Comparison of ENCODE assay signal across 22 mouse cellular contexts in genomic region chr3:51671071-51671469, GRCm38 (mm10). TPM values are rescaled to one million over a fixed set of nuclear protein-coding genes. Genes with fewer than 3 reads are reported as not detected.
DNase-seq lines count a peak whose midpoint lies in the region; ATAC-seq and TF ChIP-seq lines count a peak whose summit lies in the region.
"Had no signal": no experiment of that assay in that cellular context is flagged by ENCODE, and none has a peak within 500 bp of the region (broad histone marks: within the 10 kb centered on the region; RNA-seq: fewer than 3 reads in every experiment).

No protein-coding gene starts in this region.

- peaks cover 34 to 80% of the 10 kb centered on the region in 2 experiments for H3K4me1 ChIP-seq in CH12.LX (ENCODE audit: control insufficient read depth in 1 of 2, insufficient read depth in 2 of 2)
- H3K4me1 ChIP-seq in intestine, postnatal 0 days (replicated peaks; ENCODE audit: control insufficient read depth, insufficient read depth, low read length): peaks cover 9% of the 10 kb centered on the region
- H3K4me1 ChIP-seq in liver, embryonic 15.5 days (replicated peaks): peaks cover 58% of the 10 kb centered on the region
- no peaks in the 10 kb centered on the region for H3K4me1 ChIP-seq in hindbrain, embryonic 11.5 days (replicated peaks; ENCODE audit: control insufficient read depth, insufficient read depth, low read length)
- H3K4me1 ChIP-seq: hindbrain, embryonic 15.5 days had no signal

- ATAC-seq in erythroblast, adult 5-6 weeks (replicated peaks; ENCODE audit: low FRiP score, poor library complexity, severe bottlenecking): peak; percentile 42
- ATAC-seq in intestine, postnatal 0 days: peak; percentile 87
- ATAC-seq in liver, embryonic 15.5 days (ENCODE audit: insufficient read depth): peak; percentile 27; the same call in 1 of the 2 replicates
- ATAC-seq in hindbrain, embryonic 11.5 days (ENCODE audit: low FRiP score): no peak
- no peak for ATAC-seq in CD4-positive, CD25-positive, alpha-beta regulatory T cell, adult 4 months
- ATAC-seq: forebrain, embryonic 14.5 days had no signal

- TF ChIP-seq CTCF in CH12.LX (conservative IDR thresholded peaks at IDR 0.05 in 1 of 2, IDR thresholded peaks at IDR 0.05 in 1 of 2; ENCODE audit: low read depth in 2 of 2, low read length in 2 of 2): no peak
- TF ChIP-seq CTCF in intestine, postnatal 0 days (IDR thresholded peaks at IDR 0.05; ENCODE audit: low read depth): no peak

- no peaks in the 10 kb centered on the region for H3K27me3 ChIP-seq in CH12.LX (replicated peaks)
- H3K27me3 ChIP-seq in intestine, postnatal 0 days (replicated peaks; ENCODE audit: control insufficient read depth, insufficient read depth, low read length): no peaks in the 10 kb centered on the region
- peaks cover 8% of the 10 kb centered on the region; the same call in 1 of the 2 replicates for H3K27me3 ChIP-seq in liver, embryonic 15.5 days
- H3K27me3 ChIP-seq in hindbrain, embryonic 11.5 days (ENCODE audit: control insufficient read depth, insufficient read depth, low read length): no peaks in the 10 kb centered on the region
- H3K27me3 ChIP-seq: embryonic facial prominence, embryonic 12.5 days; heart, embryonic 15.5 days; hindbrain, embryonic 15.5 days had no signal

- peak overlapping the region; percentile 60; the same call in 1 of the 2 replicates for H3K4me2 ChIP-seq in CH12.LX (ENCODE audit: insufficient read depth, low read depth, poor library complexity, severe bottlenecking)
- H3K4me2 ChIP-seq in intestine, postnatal 0 days (replicated peaks; ENCODE audit: low read depth): no peak overlapping the region
- peak overlapping the region; percentile 54 for H3K4me2 ChIP-seq in liver, embryonic 15.5 days
- H3K4me2 ChIP-seq in hindbrain, embryonic 11.5 days (replicated peaks; ENCODE audit: low read depth, low read length): no peak overlapping the region
- H3K4me2 ChIP-seq: embryonic facial prominence, embryonic 12.5 days; heart, embryonic 11.5 days; heart, embryonic 15.5 days; hindbrain, embryonic 15.5 days had no signal

- H3K4me3 ChIP-seq in CH12.LX (replicated peaks in 1 of 3; ENCODE audit: low read depth in 2 of 3, low read length in 2 of 3, poor library complexity in 1 of 3): no peak overlapping the region
- no peak overlapping the region for H3K4me3 ChIP-seq in intestine, postnatal 0 days (ENCODE audit: low read depth, low read length)
- H3K4me3 ChIP-seq in liver, embryonic 15.5 days (replicated peaks): no peak overlapping the region
- H3K4me3 ChIP-seq in hindbrain, embryonic 11.5 days (ENCODE audit: low read depth, low read length): no peak overlapping the region
- H3K4me3 ChIP-seq: embryonic facial prominence, embryonic 12.5 days; heart, embryonic 15.5 days; hindbrain, embryonic 10.5 days; hindbrain, embryonic 15.5 days had no signal

- peaks cover 23 to 82% of the 10 kb centered on the region in 2 experiments for H3K36me3 ChIP-seq in CH12.LX (replicated peaks in 1 of 2; ENCODE audit: control insufficient read depth in 1 of 2, insufficient read depth in 1 of 2, low read length in 1 of 2)
- H3K36me3 ChIP-seq in intestine, postnatal 0 days (ENCODE audit: control insufficient read depth, insufficient read depth): no peaks in the 10 kb centered on the region
- H3K36me3 ChIP-seq in liver, embryonic 15.5 days (replicated peaks): peaks cover 3% of the 10 kb centered on the region; the same call in 1 of the 2 replicates
- H3K36me3 ChIP-seq in hindbrain, embryonic 11.5 days (ENCODE audit: control insufficient read depth, insufficient read depth, low read length): no peaks in the 10 kb centered on the region
- H3K36me3 ChIP-seq: embryonic facial prominence, embryonic 12.5 days; G1E; heart, embryonic 15.5 days; hindbrain, embryonic 10.5 days; hindbrain, embryonic 15.5 days had no signal

- no peak for DNase-seq in CH12.LX (ENCODE audit: extremely low read depth)
- no peak for DNase-seq in adrenal gland, postnatal 36 days
- no peak for DNase-seq in hindbrain, embryonic 11.5 days (ENCODE audit: low spot score)
- no peak for DNase-seq in urinary bladder, postnatal 14 days (ENCODE audit: low spot score)
- DNase-seq: adrenal gland, postnatal 10 days; cerebellum, adult 11-12 months; cerebellum, adult 9-10 months; cerebellum, postnatal 25 days; gastrocnemius, postnatal 36 days; heart, adult 18-20 months; heart, postnatal 14 days had no signal

- no peak for TF ChIP-seq RAD21 in CH12.LX (IDR thresholded peaks at IDR 0.05; ENCODE audit: low read depth, low read length)

- no peaks in the 10 kb centered on the region for H3K9me3 ChIP-seq in CH12.LX (replicated peaks; ENCODE audit: low read length)
- no peaks in the 10 kb centered on the region for H3K9me3 ChIP-seq in intestine, postnatal 0 days (ENCODE audit: control insufficient read depth)
- no peaks in the 10 kb centered on the region for H3K9me3 ChIP-seq in liver, embryonic 15.5 days (replicated peaks)
- no peaks in the 10 kb centered on the region for H3K9me3 ChIP-seq in hindbrain, embryonic 11.5 days (ENCODE audit: control insufficient read depth, low read length)
- H3K9me3 ChIP-seq: embryonic facial prominence, embryonic 12.5 days; G1E; heart, embryonic 15.5 days; hindbrain, embryonic 10.5 days; hindbrain, embryonic 15.5 days had no signal

- WGBS in intestine, postnatal 0 days: 52% methylated on average over 1 of the region's 1 CpGs
- 65% methylated on average over 1 of the region's 1 CpGs for WGBS in liver, embryonic 15.5 days (ENCODE audit: insufficient replicate concordance)
- 86% methylated on average over 1 of the region's 1 CpGs for WGBS in hindbrain, embryonic 11.5 days

- dilution Hi-C loops in CH12.LX (cut with MboI; ENCODE audit: extremely low pct_ligation_motif_present, extremely low pct_unique_long_range_greater_than_20kb, low sequenced_read_pairs): no loop called here

- H3K79me2 ChIP-seq in CH12.LX (replicated peaks; ENCODE audit: control insufficient read depth, extremely low read depth, insufficient read depth, poor library complexity, severe bottlenecking): no peaks in the 10 kb centered on the region

- H3K9ac ChIP-seq in CH12.LX (ENCODE audit: insufficient read depth, low read depth): peak overlapping the region; percentile 18; the same call in 1 of the 2 replicates
- no peak overlapping the region for H3K9ac ChIP-seq in intestine, postnatal 0 days (ENCODE audit: low read depth, low read length)
- no peak overlapping the region for H3K9ac ChIP-seq in liver, embryonic 15.5 days
- H3K9ac ChIP-seq in hindbrain, embryonic 11.5 days (ENCODE audit: low read depth, low read length): no peak overlapping the region
- H3K9ac ChIP-seq: embryonic facial prominence, embryonic 12.5 days; heart, embryonic 15.5 days; hindbrain, embryonic 15.5 days had no signal

- H3K27ac ChIP-seq in CH12.LX (ENCODE audit: insufficient read depth, low read depth): peak overlapping the region; percentile 68
- H3K27ac ChIP-seq in intestine, postnatal 0 days (ENCODE audit: low read depth, low read length): peak overlapping the region; percentile 58; the same call in 1 of the 2 replicates
- peak overlapping the region; percentile 89 for H3K27ac ChIP-seq in liver, embryonic 15.5 days (replicated peaks)
- no peak overlapping the region for H3K27ac ChIP-seq in hindbrain, embryonic 11.5 days (ENCODE audit: low read depth, low read length)
- H3K27ac ChIP-seq: embryonic facial prominence, embryonic 12.5 days; heart, embryonic 15.5 days; hindbrain, embryonic 10.5 days; hindbrain, embryonic 15.5 days had no signal

- in situ Hi-C loops in CH12.LX (cut with MboI; ENCODE audit: low pct_ligation_motif_present, low pct_unique_long_range_greater_than_20kb, low sequenced_read_pairs): loop anchor here (10.0 kb wide), 1 partner anchor 186 kb away; the partner anchor contains the start of gene Rab33b

- no peak for TF ChIP-seq EP300 in CH12.LX (IDR thresholded peaks at IDR 0.05; ENCODE audit: low read length)

- no peak for TF ChIP-seq POLR2A in CH12.LX (IDR thresholded peaks at IDR 0.05; ENCODE audit: low read depth, low read length)

TF ChIP-seq in CH12.LX, 34 proteins besides CTCF, POLR2A, EP300 and RAD21:
- TF ChIP-seq SIN3A (IDR thresholded peaks at IDR 0.05; ENCODE audit: low read length) (no peak), MXI1 (IDR thresholded peaks at IDR 0.05; ENCODE audit: low read depth, low read length) (no peak), NELFE (IDR thresholded peaks at IDR 0.05; ENCODE audit: low read depth, low read length) (0 out of 2 replicates have a peak, but pooled peaks have one; percentile 13), MAZ (IDR thresholded peaks at IDR 0.05; ENCODE audit: low read depth, low read length) (peak; percentile 12; the same call in 1 of the 2 replicates), RCOR1 (conservative IDR thresholded peaks at IDR 0.05; ENCODE audit: low read depth, low read length) (no peak), ELF1 (IDR thresholded peaks at IDR 0.05; ENCODE audit: low read depth, low read length) (no peak), E2F4 (IDR thresholded peaks at IDR 0.05; ENCODE audit: insufficient replicate concordance, low read depth, low read length) (no peak), JUN (IDR thresholded peaks at IDR 0.05; ENCODE audit: insufficient read depth, low read depth, low read length) (no peak), BHLHE40 (IDR thresholded peaks at IDR 0.05; ENCODE audit: low read depth, low read length) (no peak), TCF12 (IDR thresholded peaks at IDR 0.05; ENCODE audit: low read depth, low read length) (no peak), TBP (conservative IDR thresholded peaks at IDR 0.05; ENCODE audit: low read depth, low read length) (no peak), USF2 (conservative IDR thresholded peaks at IDR 0.05; ENCODE audit: low read depth, low read length) (no peak)

RNA-seq across cellular contexts. Expression of gene Mgst2, which starts 10.9 kb away (rescaled TPM):
- total RNA-seq in CH12.LX (2012; rRNA removed) (48.8 and 51.4 TPM in 2 replicates), CH12.LX (2014; rRNA removed) (62.7 and 76.0 TPM in 2 replicates)
- polyA plus RNA-seq in CH12.LX (2012; ENCODE audit: insufficient read length, low read depth): 131 and 147 TPM in 2 replicates
- total RNA-seq in erythroblast, adult 5-6 weeks (2015; ENCODE audit: low replicate concordance): 52.9 and 77.0 TPM in 2 replicates
- 10.2 and 19.8 TPM in 2 replicates for total RNA-seq in erythroblast, adult 5-6 weeks (2017; ENCODE audit: low replicate concordance)
- polyA plus RNA-seq in intestine, postnatal 0 days (2015; fragmentation: Nextera tagmentation; extraction: Ambion mirVana): 128 and 153 TPM in 2 replicates
- polyA plus RNA-seq in liver, embryonic 15.5 days (2015; fragmentation: Nextera tagmentation; extraction: Ambion mirVana): 20.8 and 24.4 TPM in 2 replicates
- 100 to 1,000 TPM; 162 to 243 TPM for total RNA-seq in adrenal gland, postnatal 36 days (2021)
- 0.09 TPM in 1 of 2 replicates, not detected in the other for polyA plus RNA-seq in hindbrain, embryonic 11.5 days (2014; fragmentation: Nextera tagmentation; extraction: Ambion mirVana)
- polyA plus RNA-seq in CD4-positive, CD25-positive, alpha-beta regulatory T cell, adult 4 months (2017; shearing (Covaris generic)): 100 to 1,000 TPM; 175 to 223 TPM
- polyA plus RNA-seq: forebrain, embryonic 14.5 days; hindbrain, embryonic 10.5 days had no signal

Comparison
In these comparisons a context has a peak if more than half of its experiments do, and no peak if none do; other contexts are left out.
1. H3K4me2 ChIP-seq: peak in CH12.LX (single experiment) and liver, embryonic 15.5 days (single experiment); none in intestine, postnatal 0 days (single experiment) and hindbrain, embryonic 11.5 days (single experiment).
2. ATAC-seq: peak in erythroblast, adult 5-6 weeks (single experiment), intestine, postnatal 0 days (single experiment) and liver, embryonic 15.5 days (single experiment); none in hindbrain, embryonic 11.5 days (single experiment) and CD4-positive, CD25-positive, alpha-beta regulatory T cell, adult 4 months (single experiment).
3. RNA of gene Mgst2, which starts 10.9 kb away (polyA plus RNA-seq): 175 to 223 TPM in CD4-positive, CD25-positive, alpha-beta regulatory T cell, adult 4 months, 131 to 147 TPM in CH12.LX, 128 to 153 TPM in intestine, postnatal 0 days and 20.8 to 24.4 TPM in liver, embryonic 15.5 days; 0.09 TPM in hindbrain, embryonic 11.5 days; every median in the first group is over 10 times any median in the second.